Mouse (Mus musculus) megakaryocyte progenitor cell, adult 5-6 weeks (primary cell): ENCODE measurements around the gene Gm5868. TPM values are rescaled to one million over a fixed set of nuclear protein-coding genes. Genes with fewer than 3 reads are reported as not detected.
"Not testable (repeated sequence)": the region's sequence is repeated elsewhere in the genome, so short reads cannot be mapped to it uniquely, and the experiment has no call there.

ENCODE experiments used
- ATAC-seq: replicated peaks from 2 replicates; pipeline ENCODE4 v1.8.0; 2016; ENCODE audit warnings: mild to moderate bottlenecking, moderate TSS enrichment, inconsistent platforms; ENCODE audit not compliant: poor library complexity
- total RNA-seq, 2 experiments: library from RNA; stranded (forward) in 1 of 2; stranded (reverse) in 1 of 2; fragments of 157-497, 149-512 nt in 1 of 2; fragments of 200-1000 nt in 1 of 2; gene quantifications; 2 replicates each; pipeline versions ENCODE4 v1.2.3 to v1.2.4; 2015 to 2017

The Gm5868 gene
- total RNA-seq (2015) = not detected in 2 replicates
- total RNA-seq (2017) = not detected in 2 replicates

DNA sequence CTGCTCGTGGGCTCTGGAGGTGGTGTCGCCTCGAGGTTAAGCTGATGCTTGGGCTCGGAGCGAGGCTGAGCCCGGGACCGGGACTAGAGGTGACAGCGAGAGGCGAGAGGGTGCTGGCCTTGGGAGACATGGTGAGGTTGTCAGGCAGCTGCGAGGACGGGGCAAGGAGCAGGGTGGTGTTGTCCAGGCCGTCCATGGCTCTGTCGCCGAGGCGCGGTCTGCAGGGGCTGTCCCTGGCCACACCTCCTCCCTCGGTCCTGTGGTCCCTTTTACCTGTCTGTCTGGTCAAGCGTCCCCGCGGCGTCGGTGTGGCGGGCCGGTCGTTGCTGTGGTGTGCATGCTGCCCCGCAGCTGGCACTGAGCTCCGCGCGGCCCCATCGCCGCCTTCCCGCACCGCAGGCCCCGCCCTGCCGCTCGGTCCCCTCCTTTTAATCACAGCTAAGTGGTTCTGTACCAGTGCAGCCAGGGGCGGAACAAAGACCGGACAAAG lies at the start of gene Gm5868:
TSS of gene Gm5868 (minus strand) at position 360 of the 490 bp plus-strand sequence.
- peak; percentile 32 for ATAC-seq

DNA sequence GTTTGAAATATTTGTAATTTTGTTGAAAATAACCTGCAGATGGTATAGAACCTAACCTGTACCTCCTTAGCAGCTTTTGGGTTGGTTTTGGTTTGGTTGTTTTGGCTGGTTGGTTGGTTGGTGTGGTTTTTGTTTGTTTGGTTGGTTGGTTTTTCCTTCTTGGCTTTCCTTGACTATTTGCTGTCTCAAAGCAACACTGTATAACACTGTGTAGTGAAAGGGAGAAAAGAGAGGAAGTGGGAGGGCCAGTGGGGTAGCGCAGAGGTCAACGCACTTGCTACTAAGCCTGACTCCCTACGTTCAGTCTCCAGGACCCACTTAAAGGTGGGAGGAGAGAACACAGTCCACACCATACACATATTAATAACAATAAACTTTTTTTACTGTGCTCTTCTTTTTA lies 49.2 kb upstream of the Gm5868 start:
- 0 out of 2 replicates have a peak, but pooled peaks have one; percentile 21 for ATAC-seq

DNA sequence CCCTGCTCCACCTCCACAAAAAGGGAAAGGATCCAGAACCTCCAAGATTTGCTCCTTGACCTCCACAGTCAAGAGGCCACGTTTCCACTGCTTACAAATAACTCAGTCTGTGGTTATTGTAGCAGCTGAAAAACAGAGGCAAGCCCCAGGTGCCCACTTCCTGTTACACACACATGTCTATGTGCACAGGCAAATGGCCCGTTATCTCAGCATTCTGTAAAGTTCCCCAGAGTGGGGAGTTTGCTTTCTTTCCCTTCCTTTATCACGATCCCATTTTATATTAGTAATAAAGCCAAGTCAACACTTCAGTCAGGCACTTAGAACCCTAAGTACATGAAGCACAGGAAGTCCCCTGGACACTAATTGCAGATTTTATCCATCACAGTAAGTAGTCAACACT lies 48.8 kb upstream of the Gm5868 start:
- ATAC-seq = peak; percentile 69

DNA sequence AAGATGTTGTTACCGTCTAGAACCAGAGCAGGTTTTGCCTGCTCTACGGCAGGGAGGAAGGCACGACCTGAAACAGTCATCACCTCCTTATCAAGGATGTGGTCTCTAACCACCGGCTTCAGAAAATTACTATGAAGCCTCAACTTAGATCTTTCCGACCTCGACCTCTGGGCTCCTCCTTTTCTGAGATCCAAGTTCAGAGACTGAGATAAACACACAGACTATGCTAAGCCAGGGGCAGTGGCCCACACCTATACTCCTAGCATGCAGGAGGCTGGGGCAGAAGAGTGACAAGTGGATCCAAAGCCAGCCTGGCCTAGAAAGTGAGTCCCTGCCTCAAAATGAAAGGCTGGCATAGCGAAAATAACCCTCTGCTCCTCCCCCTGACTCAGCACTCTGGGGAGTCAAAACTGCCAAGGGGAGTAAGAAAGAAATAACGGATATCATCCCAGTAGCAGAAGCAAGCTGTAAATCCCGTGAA lies 47.5 kb upstream of the Gm5868 start:
- peak; percentile 72 for ATAC-seq

DNA sequence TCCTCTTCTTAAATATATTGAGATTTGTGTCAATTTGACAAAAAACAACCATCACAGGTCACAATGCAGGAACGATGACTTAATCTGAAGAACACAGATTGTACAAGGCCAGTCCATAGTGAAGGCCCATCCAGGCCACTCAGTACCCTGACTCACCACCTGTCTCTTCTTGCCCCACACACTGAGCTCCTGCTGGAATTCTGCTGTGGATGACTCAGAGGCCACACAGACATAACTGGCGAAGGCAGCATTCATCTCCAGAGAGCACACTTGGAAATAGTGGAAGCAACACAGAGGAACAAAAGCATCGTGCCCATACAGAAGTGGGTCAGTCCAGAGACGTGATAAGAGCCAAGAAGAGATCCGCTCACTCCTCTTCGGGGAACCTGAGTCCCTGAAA lies 42.7 kb upstream of the Gm5868 start:
- ATAC-seq = no peak

DNA sequence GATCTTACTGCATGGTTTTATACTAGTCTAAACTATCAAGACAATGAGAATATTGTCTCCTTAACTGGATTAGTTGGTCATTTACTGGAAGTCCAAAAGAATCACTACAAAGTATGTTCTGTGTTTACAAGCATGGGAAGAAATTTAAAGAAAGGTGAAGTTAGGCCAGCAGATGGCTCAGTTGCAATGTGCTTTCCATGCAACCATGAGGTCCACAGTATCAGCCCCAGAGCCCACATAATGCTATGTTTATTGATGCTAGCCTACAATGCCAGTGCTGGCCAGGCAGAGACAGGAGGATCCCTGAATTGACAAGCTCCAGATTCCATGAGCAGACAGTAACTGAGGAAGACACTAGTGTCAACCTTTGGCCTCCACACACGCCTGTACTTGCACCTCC lies 33.7 kb upstream of the Gm5868 start:
- ATAC-seq = no peak

DNA sequence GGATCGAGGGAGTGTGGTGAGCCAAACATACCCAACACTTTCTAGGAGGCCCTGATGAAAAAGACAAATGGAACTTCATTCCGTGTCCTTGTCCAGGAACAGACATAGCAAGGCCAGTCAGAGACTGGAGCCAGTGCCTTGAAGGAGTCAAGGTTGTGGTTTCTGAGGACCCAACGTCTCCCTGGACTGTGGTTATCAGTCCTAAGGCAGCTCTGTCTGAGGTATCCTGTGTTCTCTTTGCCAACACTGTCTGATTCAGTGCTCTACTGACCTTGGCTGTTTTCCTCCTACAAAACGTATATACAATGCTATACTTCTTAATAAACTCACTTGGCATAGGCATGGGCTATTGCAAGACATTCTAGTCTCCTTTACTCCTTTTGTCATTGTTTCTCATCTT lies 30.1 kb upstream of the Gm5868 start:
- ATAC-seq = 0 out of 2 replicates have a peak, but pooled peaks have one; percentile 29

DNA sequence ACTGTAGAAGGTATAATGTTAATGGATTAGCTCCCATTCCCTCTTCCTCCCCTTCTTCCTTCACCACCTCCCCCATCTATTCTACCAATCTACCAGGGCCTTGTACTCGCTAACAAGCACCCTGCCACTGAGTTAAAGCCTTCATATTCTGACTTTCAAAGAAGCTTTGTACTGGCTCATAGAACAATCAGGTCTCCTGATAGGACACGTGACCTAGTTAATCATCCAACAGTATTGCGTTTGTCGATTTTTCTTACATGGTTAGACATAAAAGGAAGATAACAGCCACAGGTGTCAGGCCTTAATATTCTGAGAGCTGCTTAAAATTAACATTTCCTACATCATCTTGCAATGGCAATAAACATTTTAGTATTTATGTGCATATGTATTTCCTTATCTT lies 15.8 kb upstream of the Gm5868 start:
- ATAC-seq = no peak

DNA sequence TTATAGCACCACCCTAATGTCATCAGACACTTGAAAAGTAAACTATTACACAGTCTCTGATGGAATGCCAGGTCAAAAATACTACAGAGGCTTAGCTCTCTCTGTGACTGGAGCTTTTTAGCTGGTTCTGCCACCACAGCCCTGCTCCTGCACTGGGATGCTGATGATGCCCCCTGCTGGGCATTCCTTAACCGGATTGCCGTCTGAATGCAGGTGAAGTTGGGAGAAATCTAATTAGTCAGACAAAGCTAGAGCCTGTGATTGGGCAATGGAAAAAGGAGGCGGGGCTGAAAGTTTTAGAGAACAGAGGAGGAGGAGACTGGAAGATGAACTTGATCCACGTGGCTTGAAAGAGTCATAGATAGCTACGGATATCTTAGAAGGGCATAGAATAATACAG lies 13.7 kb upstream of the Gm5868 start:
- peak; percentile 96 for ATAC-seq

DNA sequence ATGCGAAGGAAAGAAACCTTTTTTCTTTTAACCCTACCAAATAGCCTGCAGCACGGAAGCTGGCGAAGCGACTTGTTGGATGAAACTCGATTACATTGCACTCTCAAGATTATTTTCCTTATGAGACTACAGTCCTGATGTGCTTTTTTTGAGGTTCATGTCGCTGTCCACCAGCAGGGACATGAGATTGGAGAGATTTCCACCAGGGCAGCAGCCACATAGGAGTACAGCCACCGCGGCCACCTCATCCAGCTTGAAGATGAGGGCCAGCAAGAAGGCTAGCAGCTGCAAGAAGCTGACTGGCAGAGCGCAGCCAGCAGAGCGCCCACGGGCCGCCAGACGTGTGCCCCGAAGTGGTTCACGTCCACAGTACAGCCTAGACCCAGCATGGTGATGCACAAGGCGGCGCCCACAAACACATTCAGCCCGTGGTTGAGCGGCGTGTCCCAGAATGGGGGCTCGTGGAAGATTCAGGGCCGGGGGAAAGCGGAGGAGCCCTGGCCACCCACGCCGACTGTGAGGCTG lies 622 bp downstream of the Gm5868 start:
- ATAC-seq = 0 out of 2 replicates have a peak, but pooled peaks have one; percentile 19

DNA sequence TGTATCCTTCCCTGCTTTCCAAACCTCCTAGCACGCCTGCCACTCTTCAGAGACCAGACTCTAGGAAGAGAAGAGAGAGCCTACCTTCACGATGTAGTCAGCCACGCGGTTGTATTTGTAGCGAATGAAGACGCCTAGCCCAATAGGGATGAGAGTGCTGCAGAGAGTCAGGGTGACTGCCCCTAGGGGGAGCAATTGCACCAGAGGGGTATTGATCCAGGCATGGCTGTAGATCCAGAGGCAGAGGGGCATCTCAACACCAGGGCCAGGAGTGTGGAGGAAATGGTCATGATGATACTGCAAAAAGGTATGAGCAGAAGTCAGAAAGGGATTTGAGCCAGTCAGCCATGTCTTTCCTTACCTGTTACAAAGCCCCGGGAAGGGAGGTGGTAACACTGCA lies 1.2 kb downstream of the Gm5868 start:
- peak; percentile 85 for ATAC-seq

DNA sequence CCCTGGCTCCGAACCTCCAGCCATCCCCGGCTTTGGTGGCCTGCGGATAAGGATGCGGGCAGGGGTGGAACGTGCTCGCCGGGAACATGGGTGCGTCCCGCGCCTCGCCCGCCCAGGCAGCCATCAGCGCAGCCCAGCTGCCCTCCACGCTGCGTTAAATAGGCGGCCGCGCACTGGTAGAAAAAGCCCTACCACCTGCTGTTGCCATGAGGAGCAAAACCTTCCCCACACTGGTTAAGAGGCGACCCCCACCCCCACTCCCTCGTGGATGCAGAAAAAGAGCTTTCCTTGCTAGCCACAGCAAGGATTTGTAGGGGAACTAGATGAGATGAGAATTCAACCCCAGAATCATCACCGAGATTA lies 6.4 kb downstream of the Gm5868 start, which contains the start of gene Zar1:
TSS of gene Zar1 (minus strand) at position 285 of the 363 bp plus-strand sequence.
- ATAC-seq = peak; percentile 23

DNA sequence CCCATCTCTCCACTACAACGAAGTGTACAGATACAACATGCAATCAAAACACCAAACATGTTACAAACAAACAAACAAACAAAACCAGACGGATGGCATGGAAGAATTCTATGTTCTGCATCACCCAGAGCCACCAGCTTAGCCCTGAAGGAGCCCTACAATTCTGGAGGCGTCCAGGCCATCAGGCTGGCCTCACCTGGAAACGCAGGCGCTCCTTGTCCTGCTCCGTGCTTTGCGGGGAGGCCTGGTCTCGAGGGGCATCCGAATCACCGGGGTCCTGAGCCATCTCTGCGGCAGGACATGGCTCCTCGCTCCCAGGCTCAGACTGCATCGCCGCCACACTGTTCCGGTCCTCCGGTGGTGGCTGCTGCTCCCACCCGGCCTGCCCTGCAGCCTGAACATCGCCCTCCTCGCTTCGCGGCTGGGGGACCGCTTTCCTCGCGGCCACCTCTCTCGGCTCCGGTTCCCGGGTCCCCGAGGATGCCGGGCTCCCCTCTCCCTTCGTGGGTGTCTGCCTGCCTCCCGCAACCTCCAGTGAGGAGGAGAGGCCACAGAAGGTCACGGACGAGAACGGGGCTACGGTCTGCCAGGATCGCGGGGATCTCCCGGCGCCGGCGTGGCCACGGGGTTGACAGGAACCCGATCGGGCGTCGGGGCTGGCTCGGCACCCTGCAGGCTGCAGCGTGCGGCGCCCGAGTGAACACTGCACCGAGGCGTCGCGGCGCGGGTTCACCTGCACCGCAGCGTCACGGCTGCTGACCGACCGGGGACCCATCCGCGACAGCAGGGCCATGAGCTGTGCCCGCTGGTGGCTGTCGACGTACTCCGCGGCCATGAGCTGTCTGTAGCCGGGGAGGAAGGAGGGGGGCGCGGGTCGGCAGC lies 7.0 kb downstream of the Gm5868 start:
- peak; percentile 45 for ATAC-seq

DNA sequence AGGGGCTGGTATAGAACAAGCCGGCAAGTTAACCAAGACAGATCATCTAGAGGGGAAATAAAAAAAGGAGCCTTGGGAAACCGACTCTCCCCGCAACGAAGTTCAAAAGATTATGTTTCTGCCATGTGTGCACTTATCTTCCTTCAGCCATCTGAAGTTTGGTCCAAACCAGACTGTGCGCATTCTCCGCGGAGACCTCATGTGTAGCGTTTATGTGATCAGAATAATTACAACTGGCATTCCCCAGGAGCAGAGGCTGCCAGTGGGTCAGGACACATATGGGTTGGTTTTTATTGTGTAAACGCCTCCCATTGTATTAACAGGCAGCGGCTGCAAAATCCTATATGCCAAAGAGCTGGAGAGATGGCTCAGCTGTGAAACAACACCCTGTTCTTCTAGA lies 7.8 kb downstream of the Gm5868 start:
- not testable (repeated sequence) for ATAC-seq

DNA sequence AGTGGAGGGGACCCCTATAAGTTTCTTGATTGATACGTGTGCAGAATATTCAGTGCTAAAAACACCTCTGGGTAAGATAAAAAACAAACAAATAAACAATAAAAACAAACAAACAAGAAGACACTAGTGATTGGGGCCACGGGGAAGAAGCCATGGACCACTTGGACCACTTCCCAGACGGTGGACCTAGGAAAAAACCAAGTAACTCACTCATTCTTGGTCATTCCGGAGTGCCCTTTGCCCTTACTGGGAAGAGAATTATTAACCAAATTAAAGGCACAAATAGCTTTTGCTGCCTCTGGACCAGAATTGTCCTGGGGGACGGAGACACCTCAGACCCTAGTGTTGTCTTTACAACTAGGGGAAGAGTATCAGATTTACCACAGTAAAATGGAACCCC lies 21.7 kb downstream of the Gm5868 start:
- no peak for ATAC-seq

DNA sequence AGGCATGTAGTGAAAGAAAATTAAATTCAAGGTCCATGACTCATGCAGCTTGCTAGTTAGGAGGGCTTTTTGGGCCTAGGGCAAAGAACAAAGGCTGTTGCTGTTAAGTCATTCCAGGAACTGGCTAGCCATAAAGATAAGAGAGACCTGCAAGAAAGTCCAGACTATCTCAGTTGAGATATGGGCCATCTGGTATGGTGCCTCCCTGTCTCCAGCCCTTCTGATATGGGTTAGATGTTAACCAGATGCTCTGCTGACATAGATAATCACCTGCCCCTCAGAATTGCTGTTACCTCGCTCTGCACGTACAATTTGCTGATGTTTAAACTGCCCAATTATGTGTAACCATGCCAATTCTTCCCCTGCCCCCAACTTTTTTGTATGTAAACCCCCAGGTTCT lies 24.2 kb downstream of the Gm5868 start:
- not testable (repeated sequence) for ATAC-seq

DNA sequence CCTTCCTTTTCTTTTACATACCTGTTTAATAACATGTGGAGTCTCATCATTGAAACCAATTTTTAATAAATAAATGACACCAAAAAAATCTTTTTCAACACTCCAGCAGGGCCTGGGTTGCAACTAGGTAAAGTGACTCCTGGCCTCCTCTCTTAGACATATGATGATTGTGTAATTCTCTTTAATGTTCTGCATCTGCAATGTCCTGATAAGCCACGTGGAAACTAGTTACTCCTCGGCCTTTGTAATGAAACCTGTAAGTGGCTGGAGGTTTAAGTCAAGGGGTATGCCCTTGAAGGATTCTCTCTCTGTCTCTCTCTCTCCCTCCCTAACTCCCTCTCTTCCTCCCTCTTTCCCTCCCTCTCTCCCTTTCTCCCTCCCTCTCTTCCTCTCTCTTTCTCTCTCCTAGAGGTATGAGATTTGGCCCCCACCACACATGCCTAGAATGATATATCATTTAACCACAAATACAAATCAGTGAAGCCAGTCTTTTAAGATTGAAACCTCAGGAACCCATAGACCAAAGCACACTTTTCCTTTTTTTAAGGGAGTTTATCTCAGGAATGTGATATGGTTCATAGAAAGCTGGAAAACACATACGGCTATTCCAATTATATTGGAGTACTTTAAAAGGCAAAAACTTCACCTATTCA lies 26.2 kb downstream of the Gm5868 start:
- peak; percentile 49 for ATAC-seq

DNA sequence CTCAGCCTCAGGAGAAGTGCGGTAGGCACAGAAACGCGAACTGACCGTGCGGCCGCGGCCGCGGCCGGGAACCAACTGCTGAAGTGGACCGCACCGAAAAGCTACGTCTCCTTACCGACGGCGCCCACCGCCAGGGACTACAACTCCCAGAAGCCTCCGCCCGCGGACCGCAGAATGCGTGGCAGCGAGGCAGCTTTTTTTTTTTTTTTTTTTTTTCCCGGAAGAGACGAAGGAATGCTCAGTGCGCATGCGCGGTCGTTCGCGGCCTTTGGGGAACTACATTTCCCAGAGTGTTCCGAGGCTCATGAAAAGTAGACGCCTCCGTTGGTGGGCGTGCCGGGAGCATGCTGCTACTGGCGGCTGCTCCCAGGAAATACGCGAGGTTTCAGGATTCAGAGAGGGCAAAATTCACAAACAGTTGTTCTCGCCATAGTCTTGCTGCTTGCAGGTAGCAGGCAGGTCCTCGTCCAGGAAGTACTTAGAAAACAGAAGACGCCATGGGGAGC lies 27.8 kb downstream of the Gm5868 start, which contains the start of gene Nfxl1:
TSS of gene Nfxl1 (minus strand) at position 141 of the 506 bp plus-strand sequence.
- ATAC-seq = peak; percentile 90

DNA sequence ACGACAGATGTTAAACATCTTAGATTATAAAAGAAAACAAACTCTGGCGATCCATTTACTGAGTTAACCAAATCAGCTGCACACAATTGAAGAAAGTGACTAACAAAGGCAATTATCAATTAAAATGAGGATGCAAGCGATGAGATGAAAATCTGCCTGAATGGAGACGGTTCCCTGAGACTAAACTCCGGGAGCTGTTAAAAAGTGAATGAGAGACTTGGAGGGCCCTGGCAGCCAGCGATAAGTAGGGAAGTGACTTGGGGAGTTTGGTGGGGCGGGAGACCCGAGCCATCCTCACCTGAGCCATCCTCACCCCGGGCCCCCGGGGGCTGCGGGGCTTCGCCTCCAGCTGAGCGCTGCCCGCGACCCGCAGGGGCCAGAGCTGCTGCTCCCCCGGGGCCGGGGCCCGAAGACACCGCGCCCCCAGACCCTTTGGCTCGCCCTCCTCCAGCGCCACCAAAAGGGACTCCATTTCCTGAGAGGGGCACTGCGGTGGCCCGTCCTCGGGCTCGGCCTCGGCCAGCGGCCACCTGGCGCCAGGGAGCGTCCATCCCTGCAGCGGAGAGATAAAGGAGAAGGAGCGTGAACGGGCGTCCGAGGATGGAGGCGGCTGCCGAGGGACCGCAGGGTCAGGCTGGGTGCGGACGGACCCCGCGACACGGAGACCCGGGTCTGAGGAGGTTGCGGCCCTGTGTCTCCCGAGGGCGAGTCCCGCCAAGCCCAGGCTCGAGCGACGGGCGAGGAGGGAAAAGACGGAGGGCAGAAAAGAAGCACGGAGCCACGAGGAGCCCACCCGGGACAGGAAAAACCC lies 28.4 kb downstream of the Gm5868 start:
- peak; percentile 43 for ATAC-seq

DNA sequence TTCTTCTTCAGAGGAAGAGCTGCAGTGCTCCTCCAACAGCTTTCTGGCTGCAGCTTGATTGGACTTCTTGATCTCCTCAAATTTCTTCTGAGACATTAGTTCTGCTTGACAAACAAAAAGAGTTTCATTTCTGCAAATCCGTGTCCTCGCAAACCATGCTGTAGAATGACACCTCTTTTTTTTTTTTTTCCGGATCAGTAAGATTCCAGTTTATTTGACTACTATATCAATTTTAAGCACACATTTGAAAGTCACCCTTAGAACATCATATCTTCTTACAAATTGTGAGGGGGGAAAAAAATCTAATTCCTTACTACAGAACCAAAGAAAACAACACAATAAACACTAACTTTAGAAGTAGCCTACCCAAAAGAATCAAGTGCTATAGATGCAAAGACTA lies 31.1 kb downstream of the Gm5868 start:
- ATAC-seq = no peak
